Mouse (Mus musculus): ENCODE results near the gene Spock2. TPM values are rescaled to one million over a fixed set of nuclear protein-coding genes. Genes with fewer than 3 reads are reported as not detected.
"Not testable (repeated sequence)": the region's sequence is repeated elsewhere in the genome, so short reads cannot be mapped to it uniquely, and the experiment has no call there.

Gene Spock2
- polyA plus RNA-seq, 1 experiment, result 11.0 TPM

DNA sequence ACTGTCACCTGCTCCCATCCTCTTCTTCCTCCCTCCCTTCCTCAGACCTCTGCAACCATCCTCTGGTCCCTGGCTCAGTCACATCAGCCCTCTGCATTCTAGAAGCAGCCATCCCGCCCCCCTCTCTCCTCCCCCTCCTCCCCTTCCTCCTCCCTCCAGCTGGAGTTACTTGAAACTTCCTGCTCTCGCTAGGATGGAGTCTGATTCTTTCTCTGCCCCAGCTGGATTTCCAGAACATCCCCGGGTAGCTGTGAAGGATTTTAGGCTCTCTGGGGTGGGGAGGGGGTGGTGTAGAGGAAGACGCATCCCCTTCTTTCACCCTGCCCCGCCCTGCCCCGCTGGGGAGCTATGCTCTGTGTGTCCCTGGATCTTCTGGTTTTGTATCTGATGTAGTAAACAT lies 27.5 kb downstream of the Spock2 start:
- Histone ChIP-seq H3K27me3 (ENCODE audit: control insufficient read depth, insufficient read depth, low read length, poor library complexity, severe bottlenecking) (no peaks in the 10 kb centered on the region), H3K27ac (ENCODE audit: insufficient read depth, low read length) (no peak overlapping the region), H3K36me3 (ENCODE audit: control insufficient read depth, insufficient read depth, low read length, poor library complexity, severe bottlenecking) (no peaks in the 10 kb centered on the region), H3K9ac (ENCODE audit: low read depth, poor library complexity, severe bottlenecking) (no peak overlapping the region), H3K9me3 (replicated peaks; ENCODE audit: control insufficient read depth, insufficient read depth, low read length, poor library complexity, severe bottlenecking) (no peaks in the 10 kb centered on the region), H3K4me3 (ENCODE audit: low read depth, low read length) (no peak overlapping the region), H3K4me1 (ENCODE audit: control insufficient read depth, insufficient read depth, low read length) (peaks cover 15% of the 10 kb centered on the region)
- TF ChIP-seq CTCF (IDR thresholded peaks at IDR 0.05; ENCODE audit: low read depth, low read length) (no peak), POLR2A (IDR thresholded peaks at IDR 0.05; ENCODE audit: insufficient read depth, low read length) (no peak), EP300 (IDR thresholded peaks at IDR 0.05; ENCODE audit: insufficient read depth, low read depth, low read length) (no peak)

DNA sequence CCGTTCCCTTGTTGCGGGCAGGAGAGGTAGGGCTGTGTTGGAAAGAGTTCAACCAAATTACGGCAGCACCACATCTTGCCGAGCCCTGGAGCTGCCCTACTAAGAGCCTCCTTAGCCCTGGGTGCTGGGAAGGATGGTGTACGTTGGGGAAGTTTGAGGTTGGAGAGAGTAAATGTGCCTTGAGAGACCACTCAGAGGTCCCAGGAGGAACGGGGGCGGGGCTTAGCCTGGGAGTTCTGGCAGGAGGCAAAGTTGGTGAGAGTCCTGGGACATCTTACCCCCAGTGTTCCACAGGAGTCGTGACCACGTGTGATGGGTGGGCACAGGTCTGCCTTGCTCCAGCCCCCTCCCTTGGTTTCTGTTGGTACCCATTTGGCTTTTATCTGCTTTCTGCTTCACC lies 28.2 kb downstream of the Spock2 start:
- Histone ChIP-seq H3K4me1 (ENCODE audit: control insufficient read depth, insufficient read depth, low read length) (peaks cover 15% of the 10 kb centered on the region), H3K27ac (ENCODE audit: insufficient read depth, low read length) (no peak overlapping the region), H3K27me3 (ENCODE audit: control insufficient read depth, insufficient read depth, low read length, poor library complexity, severe bottlenecking) (no peaks in the 10 kb centered on the region), H3K4me3 (ENCODE audit: low read depth, low read length) (peak overlapping the region; percentile 41), H3K9me3 (replicated peaks; ENCODE audit: control insufficient read depth, insufficient read depth, low read length, poor library complexity, severe bottlenecking) (no peaks in the 10 kb centered on the region), H3K9ac (ENCODE audit: low read depth, poor library complexity, severe bottlenecking) (no peak overlapping the region), H3K36me3 (ENCODE audit: control insufficient read depth, insufficient read depth, low read length, poor library complexity, severe bottlenecking) (no peaks in the 10 kb centered on the region)
- TF ChIP-seq EP300 (IDR thresholded peaks at IDR 0.05; ENCODE audit: insufficient read depth, low read depth, low read length) (no peak), CTCF (IDR thresholded peaks at IDR 0.05; ENCODE audit: low read depth, low read length) (no peak), POLR2A (IDR thresholded peaks at IDR 0.05; ENCODE audit: insufficient read depth, low read length) (no peak)

DNA sequence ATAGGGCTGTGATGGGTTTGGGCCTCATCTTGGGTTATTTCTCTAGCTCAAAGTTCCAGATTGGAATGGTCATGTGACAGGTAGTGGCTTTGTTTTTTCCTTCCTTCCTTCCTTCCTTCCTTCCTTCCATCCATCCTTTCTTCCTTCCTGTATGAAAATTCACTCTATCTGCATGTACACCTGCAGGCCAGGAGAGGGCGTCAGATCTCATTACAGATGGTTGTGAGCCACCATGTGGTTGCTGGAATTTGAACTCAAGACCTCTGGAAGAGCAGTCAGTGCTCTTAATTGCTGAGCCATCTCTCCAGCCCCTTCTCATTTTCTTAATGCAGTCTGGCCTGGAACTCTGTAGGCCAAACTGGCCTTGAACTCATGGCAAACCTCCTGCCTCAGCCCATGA lies 30.0 kb downstream of the Spock2 start:
- H3K36me3 ChIP-seq (ENCODE audit: control insufficient read depth, insufficient read depth, low read length, poor library complexity, severe bottlenecking); H3K9me3 ChIP-seq (replicated peaks; ENCODE audit: control insufficient read depth, insufficient read depth, low read length, poor library complexity, severe bottlenecking); H3K4me3 ChIP-seq (ENCODE audit: low read depth, low read length); H3K27me3 ChIP-seq (ENCODE audit: control insufficient read depth, insufficient read depth, low read length, poor library complexity, severe bottlenecking); H3K9ac ChIP-seq (ENCODE audit: low read depth, poor library complexity, severe bottlenecking): not testable (repeated sequence)
- Histone ChIP-seq H3K27ac (ENCODE audit: insufficient read depth, low read length) (0 out of 2 replicates have a peak overlapping the region, but pooled peaks have one; percentile 10), H3K4me1 (ENCODE audit: control insufficient read depth, insufficient read depth, low read length) (peaks cover 15% of the 10 kb centered on the region)
- TF ChIP-seq CTCF (IDR thresholded peaks at IDR 0.05; ENCODE audit: low read depth, low read length), result peak; percentile 7

DNA sequence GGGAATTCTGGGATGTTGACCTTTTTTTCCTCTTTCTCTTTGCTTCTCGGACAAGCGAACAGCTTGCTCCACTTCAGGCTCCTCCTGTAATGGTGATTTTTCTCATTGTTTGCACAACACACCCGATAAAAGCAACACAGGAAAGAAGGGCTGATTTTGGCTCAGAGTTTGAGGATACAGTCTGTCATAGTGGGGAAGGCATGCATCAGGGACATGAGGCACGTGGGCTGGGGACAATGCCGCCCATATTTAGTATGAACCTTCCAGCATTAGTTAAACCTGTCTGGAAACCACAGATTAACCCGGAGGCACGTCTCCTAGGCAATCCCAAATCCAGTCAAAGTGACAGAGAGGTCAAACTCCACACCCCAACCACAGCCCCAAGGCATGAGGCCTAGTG lies 30.9 kb downstream of the Spock2 start:
- no peaks in the 10 kb centered on the region for H3K9me3 ChIP-seq (replicated peaks; ENCODE audit: control insufficient read depth, insufficient read depth, low read length, poor library complexity, severe bottlenecking)
- no peak overlapping the region for H3K9ac ChIP-seq (ENCODE audit: low read depth, poor library complexity, severe bottlenecking)
- H3K4me1 ChIP-seq (ENCODE audit: control insufficient read depth, insufficient read depth, low read length), result peaks cover 18% of the 10 kb centered on the region
- H3K4me3 ChIP-seq (ENCODE audit: low read depth, low read length), result no peak overlapping the region
- no peak overlapping the region; the same call in 1 of the 2 replicates for H3K27ac ChIP-seq (ENCODE audit: insufficient read depth, low read length)
- no peaks in the 10 kb centered on the region for H3K27me3 ChIP-seq (ENCODE audit: control insufficient read depth, insufficient read depth, low read length, poor library complexity, severe bottlenecking)
- no peaks in the 10 kb centered on the region for H3K36me3 ChIP-seq (ENCODE audit: control insufficient read depth, insufficient read depth, low read length, poor library complexity, severe bottlenecking)
- TF ChIP-seq EP300 (IDR thresholded peaks at IDR 0.05; ENCODE audit: insufficient read depth, low read depth, low read length) (0 out of 2 replicates have a peak, but pooled peaks have one; percentile 19), CTCF (IDR thresholded peaks at IDR 0.05; ENCODE audit: low read depth, low read length) (no peak)

GRCm38 (mm10) chr10:60138680-60139079 lies 32.7 kb downstream of the Spock2 start:
- no peak for TF ChIP-seq POLR2A (IDR thresholded peaks at IDR 0.05; ENCODE audit: insufficient read depth, low read length)
- TF ChIP-seq CTCF (IDR thresholded peaks at IDR 0.05; ENCODE audit: low read depth, low read length), result no peak
- TF ChIP-seq EP300 (IDR thresholded peaks at IDR 0.05; ENCODE audit: insufficient read depth, low read depth, low read length), result no peak
- H3K27me3 ChIP-seq (ENCODE audit: control insufficient read depth, insufficient read depth, low read length, poor library complexity, severe bottlenecking), result no peaks in the 10 kb centered on the region
- H3K4me1 ChIP-seq (ENCODE audit: control insufficient read depth, insufficient read depth, low read length), result peaks cover 15% of the 10 kb centered on the region
- H3K4me3 ChIP-seq (ENCODE audit: low read depth, low read length), result no peak overlapping the region
- no peaks in the 10 kb centered on the region for H3K36me3 ChIP-seq (ENCODE audit: control insufficient read depth, insufficient read depth, low read length, poor library complexity, severe bottlenecking)
- H3K9me3 ChIP-seq (replicated peaks; ENCODE audit: control insufficient read depth, insufficient read depth, low read length, poor library complexity, severe bottlenecking), result no peaks in the 10 kb centered on the region
- H3K27ac ChIP-seq (ENCODE audit: insufficient read depth, low read length), result no peak overlapping the region
- H3K9ac ChIP-seq (ENCODE audit: low read depth, poor library complexity, severe bottlenecking), result no peak overlapping the region

DNA sequence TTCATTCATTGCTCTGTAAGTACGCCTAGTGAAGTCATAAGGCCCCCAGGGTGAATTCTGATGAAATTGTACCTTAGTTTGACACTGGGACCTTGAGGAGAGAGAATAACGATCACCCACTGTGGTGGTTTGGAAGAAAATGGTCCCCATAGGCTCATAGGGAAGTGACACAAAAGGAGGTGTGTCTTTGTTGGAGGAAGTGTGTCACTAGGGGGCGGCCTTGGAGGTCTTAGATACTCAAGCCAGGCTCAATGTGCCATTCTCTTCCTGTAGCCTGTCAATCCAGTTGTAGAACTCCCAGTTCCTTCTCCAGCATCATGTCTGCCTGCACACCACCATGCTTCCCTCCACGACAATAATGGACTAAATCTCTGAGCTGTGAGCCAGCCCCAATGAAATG lies 34.7 kb downstream of the Spock2 start:
- H3K4me1 ChIP-seq (ENCODE audit: control insufficient read depth, insufficient read depth, low read length), result peaks cover 10% of the 10 kb centered on the region
- no peak overlapping the region for H3K27ac ChIP-seq (ENCODE audit: insufficient read depth, low read length)
- no peak overlapping the region for H3K4me3 ChIP-seq (ENCODE audit: low read depth, low read length)
- no peaks in the 10 kb centered on the region for H3K27me3 ChIP-seq (ENCODE audit: control insufficient read depth, insufficient read depth, low read length, poor library complexity, severe bottlenecking)
- no peak for TF ChIP-seq EP300 (IDR thresholded peaks at IDR 0.05; ENCODE audit: insufficient read depth, low read depth, low read length)
- no peak for TF ChIP-seq POLR2A (IDR thresholded peaks at IDR 0.05; ENCODE audit: insufficient read depth, low read length)
- no peak for TF ChIP-seq CTCF (IDR thresholded peaks at IDR 0.05; ENCODE audit: low read depth, low read length)
- H3K36me3 ChIP-seq (ENCODE audit: control insufficient read depth, insufficient read depth, low read length, poor library complexity, severe bottlenecking), result no peaks in the 10 kb centered on the region
- H3K9ac ChIP-seq (ENCODE audit: low read depth, poor library complexity, severe bottlenecking), result no peak overlapping the region
- no peaks in the 10 kb centered on the region for H3K9me3 ChIP-seq (replicated peaks; ENCODE audit: control insufficient read depth, insufficient read depth, low read length, poor library complexity, severe bottlenecking)
